ENCODE assay signal across 10 mouse cellular contexts in genomic region chr11:106818341-106818740, GRCm38 (mm10). TPM values are rescaled to one million over a fixed set of nuclear protein-coding genes. Genes with fewer than 3 reads are reported as not detected.
DNase-seq lines count a peak whose midpoint lies in the region; ATAC-seq and TF ChIP-seq lines count a peak whose summit lies in the region.
"Had no signal": no experiment of that assay in that cellular context is flagged by ENCODE, and none has a peak within 500 bp of the region (broad histone marks: within the 10 kb centered on the region; RNA-seq: fewer than 3 reads in every experiment).

No protein-coding gene starts in this region.

- peak overlapping the region; percentile 24; the same call in 1 of the 2 replicates for H3K27ac ChIP-seq in heart, embryonic 11.5 days (ENCODE audit: low read depth, low read length)
- H3K27ac ChIP-seq in heart, adult 2 months, result no peak overlapping the region; the same call in 1 of the 2 replicates
- peak overlapping the region; percentile 78 for H3K27ac ChIP-seq in forebrain, embryonic 15.5 days (replicated peaks)
- H3K27ac ChIP-seq in midbrain, embryonic 15.5 days, result peak overlapping the region; percentile 63

- H3K4me1 ChIP-seq in heart, embryonic 11.5 days (ENCODE audit: control insufficient read depth, insufficient read depth, low read length), result peaks cover 23% of the 10 kb centered on the region
- H3K4me1 ChIP-seq in heart, adult 2 months (ENCODE audit: control insufficient read depth, insufficient read depth, low read length), result peaks cover 6% of the 10 kb centered on the region
- H3K4me1 ChIP-seq in forebrain, embryonic 15.5 days, result peaks cover 24% of the 10 kb centered on the region
- H3K4me1 ChIP-seq in midbrain, embryonic 15.5 days, result peaks cover 13% of the 10 kb centered on the region; the same call in 1 of the 2 replicates
- peaks cover 6% of the 10 kb centered on the region for H3K4me1 ChIP-seq in lung, adult 2 months (ENCODE audit: control insufficient read depth, insufficient read depth, low read length)

- TF ChIP-seq EP300 in heart, adult 2 months (IDR thresholded peaks at IDR 0.05; ENCODE audit: insufficient read depth, low read depth, low read length), result no peak

- H3K27me3 ChIP-seq in heart, embryonic 11.5 days (ENCODE audit: control insufficient read depth, insufficient read depth, low read length), result no peaks in the 10 kb centered on the region
- no peaks in the 10 kb centered on the region for H3K27me3 ChIP-seq in heart, adult 2 months (ENCODE audit: control insufficient read depth, insufficient read depth, low read length)
- no peaks in the 10 kb centered on the region for H3K27me3 ChIP-seq in forebrain, embryonic 15.5 days
- no peaks in the 10 kb centered on the region for H3K27me3 ChIP-seq in midbrain, embryonic 15.5 days (replicated peaks)

- H3K79me2 ChIP-seq in heart, adult 2 months (replicated peaks; ENCODE audit: control insufficient read depth, insufficient read depth, low read length), result no peaks in the 10 kb centered on the region

- intact Hi-C loops in heart, adult 2 months (cut with DNase I), result no loop called here

- H3K9me3 ChIP-seq in heart, embryonic 11.5 days (replicated peaks; ENCODE audit: control insufficient read depth, low read length), result no peaks in the 10 kb centered on the region
- no peaks in the 10 kb centered on the region for H3K9me3 ChIP-seq in forebrain, embryonic 15.5 days
- no peaks in the 10 kb centered on the region for H3K9me3 ChIP-seq in midbrain, embryonic 15.5 days

- peak overlapping the region; percentile 52; the same call in 1 of the 2 replicates for H3K9ac ChIP-seq in heart, embryonic 11.5 days (ENCODE audit: low read depth, low read length)
- H3K9ac ChIP-seq in heart, adult 2 months (ENCODE audit: low read depth, low read length), result no peak overlapping the region
- H3K9ac ChIP-seq in forebrain, embryonic 15.5 days (replicated peaks), result peak overlapping the region; percentile 16; the same call in 1 of the 2 replicates
- no peak overlapping the region for H3K9ac ChIP-seq in midbrain, embryonic 15.5 days

- ATAC-seq in heart, embryonic 11.5 days (replicated peaks; ENCODE audit: insufficient number of reproducible peaks, low FRiP score, low TSS enrichment), result no peak
- ATAC-seq in forebrain, embryonic 15.5 days (replicated peaks), result peak; percentile 76; the same call in 1 of the 2 replicates
- ATAC-seq in midbrain, embryonic 15.5 days (replicated peaks), result no peak; the same call in 1 of the 2 replicates

- peaks cover 20% of the 10 kb centered on the region for H3K36me3 ChIP-seq in heart, embryonic 11.5 days (ENCODE audit: control insufficient read depth, insufficient read depth, low read length)
- peaks cover 17% of the 10 kb centered on the region for H3K36me3 ChIP-seq in heart, adult 2 months (ENCODE audit: control insufficient read depth, insufficient read depth, low read length)
- peaks cover 61% of the 10 kb centered on the region for H3K36me3 ChIP-seq in forebrain, embryonic 15.5 days
- peaks cover 34% of the 10 kb centered on the region for H3K36me3 ChIP-seq in midbrain, embryonic 15.5 days (replicated peaks)

- DNase-seq in heart, adult 2 months, result no peak
- DNase-seq in lung, postnatal 10 days, result peak; percentile 32
- DNase-seq in lung, postnatal 25 days (ENCODE audit: low spot score), result no peak
- DNase-seq in lung, adult 2 months, result no peak
- no peak for DNase-seq in ovary, adult 18-20 months (ENCODE audit: low spot score)
- DNase-seq: thymus, adult 2 months had no signal

- TF ChIP-seq CTCF in heart, adult 2 months (IDR thresholded peaks at IDR 0.05), result no peak
- no peak for TF ChIP-seq CTCF in lung, adult 2 months (IDR thresholded peaks at IDR 0.05; ENCODE audit: insufficient read depth, low read length)

- no peak overlapping the region for H3K4me2 ChIP-seq in heart, embryonic 11.5 days
- 0 out of 2 replicates have a peak overlapping the region, but pooled peaks have one; percentile 8 for H3K4me2 ChIP-seq in forebrain, embryonic 15.5 days (replicated peaks)
- H3K4me2 ChIP-seq in midbrain, embryonic 15.5 days, result no peak overlapping the region

- no peak overlapping the region for H3K4me3 ChIP-seq in heart, embryonic 11.5 days (ENCODE audit: low read depth, low read length)
- H3K4me3 ChIP-seq in heart, adult 2 months, result no peak overlapping the region
- H3K4me3 ChIP-seq in forebrain, embryonic 15.5 days, result no peak overlapping the region
- no peak overlapping the region for H3K4me3 ChIP-seq in midbrain, embryonic 15.5 days
- no peak overlapping the region for H3K4me3 ChIP-seq in lung, adult 2 months (replicated peaks; ENCODE audit: extremely low read depth, low read depth, low read length)
- H3K4me3 ChIP-seq: myocyte had no signal

- 58% methylated on average over 9 of the region's 9 CpGs for WGBS in heart, embryonic 11.5 days (ENCODE audit: insufficient replicate concordance)
- WGBS in heart, adult 2 months, result 26% methylated on average over 9 of the region's 9 CpGs
- WGBS in forebrain, embryonic 15.5 days, result 20% methylated on average over 9 of the region's 9 CpGs
- 50% methylated on average over 9 of the region's 9 CpGs for WGBS in midbrain, embryonic 15.5 days
- WGBS in lung, adult 2 months, result 41% methylated on average over 9 of the region's 9 CpGs

- TF ChIP-seq POLR2A in heart, adult 2 months (IDR thresholded peaks at IDR 0.05; ENCODE audit: insufficient read depth, low read depth, low read length), result no peak
- TF ChIP-seq POLR2A in lung, adult 2 months (IDR thresholded peaks at IDR 0.05; ENCODE audit: borderline replicate concordance, extremely low read depth, low read depth, low read length), result no peak

RNA-seq across cellular contexts. Expression of gene Cep95, which starts 29.3 kb away (rescaled TPM):
- 15.6 and 17.0 TPM in 2 replicates for polyA plus RNA-seq in heart, embryonic 11.5 days (2014; fragmentation: Nextera tagmentation; extraction: Ambion mirVana)
- total RNA-seq in heart, adult 2 months (2021), result 1 to 10 TPM; 4.9 to 6.0 TPM
- 2.7 and 5.3 TPM in 2 replicates for polyA plus RNA-seq in heart, adult 2 months (2012; rRNA removed)
- polyA plus RNA-seq in forebrain, embryonic 15.5 days (2015; fragmentation: Nextera tagmentation; extraction: Ambion mirVana), result 20.5 and 21.2 TPM in 2 replicates
- polyA plus RNA-seq in midbrain, embryonic 15.5 days (2015; fragmentation: Nextera tagmentation; extraction: Ambion mirVana), result 17.0 and 17.3 TPM in 2 replicates
- 1.9 and 2.9 TPM in 2 replicates for polyA plus RNA-seq in lung, adult 2 months (2012; rRNA removed)

RNA-seq across cellular contexts. Expression of gene Ddx5, which starts 29.4 kb away (rescaled TPM):
- polyA plus RNA-seq in heart, embryonic 11.5 days (2014; fragmentation: Nextera tagmentation; extraction: Ambion mirVana), result 277 and 291 TPM in 2 replicates
- 100 to 1,000 TPM; 328 to 354 TPM for total RNA-seq in heart, adult 2 months (2021)
- polyA plus RNA-seq in heart, adult 2 months (2012; rRNA removed), result 202 and 306 TPM in 2 replicates
- 512 and 520 TPM in 2 replicates for polyA plus RNA-seq in forebrain, embryonic 15.5 days (2015; fragmentation: Nextera tagmentation; extraction: Ambion mirVana)
- polyA plus RNA-seq in midbrain, embryonic 15.5 days (2015; fragmentation: Nextera tagmentation; extraction: Ambion mirVana), result 370 and 394 TPM in 2 replicates
- polyA plus RNA-seq in lung, adult 2 months (2012; rRNA removed), result 539 and 718 TPM in 2 replicates

RNA-seq across cellular contexts. Expression of gene Polg2, which starts 39.0 kb away (rescaled TPM):
- 7.5 and 9.3 TPM in 2 replicates for polyA plus RNA-seq in heart, embryonic 11.5 days (2014; fragmentation: Nextera tagmentation; extraction: Ambion mirVana)
- 1 to 10 TPM; 3.7 to 4.2 TPM for total RNA-seq in heart, adult 2 months (2021)
- polyA plus RNA-seq in heart, adult 2 months (2012; rRNA removed), result 2.7 and 3.8 TPM in 2 replicates
- polyA plus RNA-seq in forebrain, embryonic 15.5 days (2015; fragmentation: Nextera tagmentation; extraction: Ambion mirVana), result 9.9 and 11.0 TPM in 2 replicates
- 9.6 and 10.4 TPM in 2 replicates for polyA plus RNA-seq in midbrain, embryonic 15.5 days (2015; fragmentation: Nextera tagmentation; extraction: Ambion mirVana)
- polyA plus RNA-seq in lung, adult 2 months (2012; rRNA removed), result 4.8 and 6.3 TPM in 2 replicates

Comparison
In these comparisons a context has a peak if more than half of its experiments do, and no peak if none do; other contexts are left out.
1. H3K9ac ChIP-seq: peak in heart, embryonic 11.5 days (single experiment) and forebrain, embryonic 15.5 days (single experiment); none in heart, adult 2 months (single experiment) and midbrain, embryonic 15.5 days (single experiment).